Mouse (Mus musculus): ENCODE data around the gene Igfbp2.

GRCm38 (mm10) chr1:72792262-72792661, 32.0 kb upstream of the Igfbp2 start:
- TF ChIP-seq CTCF (IDR thresholded peaks at IDR 0.05; ENCODE audit: low read depth) (no peak), EP300 (IDR thresholded peaks at IDR 0.05; ENCODE audit: low read depth) (no peak)
